Mouse (Mus musculus): ENCODE results near the gene Sgtb.

The Sgtb gene

GRCm38 (mm10) chr13:104109288-104109815 is at the start of gene Sgtb, which contains the start of gene Nln:
Sgtb (plus strand) TSS chr13:104109741.
Nln (minus strand) TSS chr13:104109614.
- peak; percentile 91 for DNase-seq

GRCm38 (mm10) chr13:104060231-104060630 is 49.3 kb upstream of the Sgtb start:
- no peak for DNase-seq

GRCm38 (mm10) chr13:104061975-104062750 is 47.4 kb upstream of the Sgtb start:
- no peak for DNase-seq

GRCm38 (mm10) chr13:104063061-104063460 is 46.5 kb upstream of the Sgtb start:
- DNase-seq, result no peak

GRCm38 (mm10) chr13:104065649-104066347 is 43.7 kb upstream of the Sgtb start:
- peak; percentile 52 for DNase-seq

GRCm38 (mm10) chr13:104069216-104069615 is 40.3 kb upstream of the Sgtb start:
- DNase-seq, result no peak

GRCm38 (mm10) chr13:104070703-104071102 is 38.8 kb upstream of the Sgtb start:
- no peak for DNase-seq

- DNase-seq, result no peak
These were observed 37.2 kb upstream of the Sgtb start for GRCm38 (mm10) chr13:104072351-104072750.

GRCm38 (mm10) chr13:104074230-104074629 is 35.3 kb upstream of the Sgtb start:
- DNase-seq, result no peak

GRCm38 (mm10) chr13:104074731-104075130 is 34.8 kb upstream of the Sgtb start:
- no peak for DNase-seq

GRCm38 (mm10) chr13:104076993-104077392 is 32.5 kb upstream of the Sgtb start:
- DNase-seq, result no peak

- no peak for DNase-seq
These were observed 27.0 kb upstream of the Sgtb start for GRCm38 (mm10) chr13:104082504-104082903.

GRCm38 (mm10) chr13:104084600-104084999 is 24.9 kb upstream of the Sgtb start:
- no peak for DNase-seq

- DNase-seq, result peak; percentile 69
These were observed 20.2 kb upstream of the Sgtb start for GRCm38 (mm10) chr13:104089387-104089786.

GRCm38 (mm10) chr13:104091734-104092133 is 17.8 kb upstream of the Sgtb start:
- no peak for DNase-seq

- DNase-seq, result no peak
These were observed 14.8 kb upstream of the Sgtb start for GRCm38 (mm10) chr13:104094531-104095385.

- no peak for DNase-seq
These were observed 13.6 kb upstream of the Sgtb start for GRCm38 (mm10) chr13:104095955-104096354.

- no peak for DNase-seq
These were observed 12.4 kb upstream of the Sgtb start for GRCm38 (mm10) chr13:104097190-104097589.

- DNase-seq, result no peak
These were observed 9.1 kb upstream of the Sgtb start for GRCm38 (mm10) chr13:104100416-104100815.

GRCm38 (mm10) chr13:104101606-104102235 is 7.8 kb upstream of the Sgtb start:
- no peak for DNase-seq

- no peak for DNase-seq
These were observed 772 bp upstream of the Sgtb start for GRCm38 (mm10) chr13:104108651-104109287.
